Mouse (Mus musculus) v-Abl transformed pro-B cells (cell line): Measurements from ENCODE around the gene Hist1h2bc.

ENCODE experiments used
- in situ Hi-C, 2 experiments: fragments of 400-800 bp; cut with MboI; formaldehyde crosslinking; loops; one replicate each; pipeline ENCODE4 v1.15.1; 2025; ENCODE audit not compliant: unreplicated experiment in 2 of 2

The Hist1h2bc gene

DNA sequence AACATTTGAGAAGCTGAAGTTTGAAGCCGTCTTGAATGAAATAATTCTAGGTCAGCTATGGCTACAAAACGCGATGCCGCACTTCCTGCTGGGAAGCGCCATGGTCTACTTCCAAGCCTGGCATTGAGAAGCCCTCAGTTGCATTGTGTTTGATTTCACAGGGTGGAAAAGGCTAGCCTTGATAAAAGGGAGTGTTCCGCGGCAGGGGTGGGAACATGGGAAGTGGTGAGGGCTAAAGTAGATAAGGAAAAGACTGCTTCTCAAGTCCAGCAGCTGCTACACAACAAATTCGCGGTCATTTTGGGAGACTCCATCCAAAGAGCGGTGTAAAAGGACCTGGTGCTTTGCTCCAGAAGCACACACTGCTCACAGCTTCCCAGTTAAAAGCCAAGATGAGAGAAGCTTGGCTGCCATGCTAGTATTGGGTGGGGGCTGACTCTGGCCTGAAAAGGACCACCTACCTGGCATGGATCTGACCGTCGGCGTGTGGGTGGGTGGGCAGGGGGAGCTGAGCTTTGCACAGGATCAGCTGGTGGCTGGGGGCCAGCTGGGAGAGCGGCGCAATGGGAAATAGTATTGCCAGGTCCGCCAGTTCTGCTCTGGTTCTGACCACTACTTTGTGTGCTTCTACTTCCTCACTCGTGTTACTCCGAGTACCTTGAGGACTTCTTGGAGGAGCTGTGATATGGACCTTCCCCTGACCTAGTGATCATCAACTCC is 44.6 kb downstream of the Hist1h2bc start:
- in situ Hi-C loops: no loop called here

DNA sequence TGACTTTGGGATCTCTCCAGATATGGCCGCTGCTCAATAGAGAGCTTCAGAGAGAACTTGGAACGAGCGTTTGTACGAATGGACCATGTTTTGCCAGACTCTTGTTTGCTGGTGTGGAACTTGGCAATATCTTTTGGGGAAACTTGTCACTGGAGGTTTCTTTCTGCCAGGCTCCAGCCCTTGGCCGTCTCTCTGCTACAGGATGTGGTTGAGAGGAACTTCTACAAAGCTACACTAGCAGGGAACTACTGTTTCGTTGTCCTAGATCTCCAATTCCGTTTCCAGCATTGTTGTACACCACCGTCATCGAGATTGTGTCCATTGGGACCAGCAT is 45.2 kb downstream of the Hist1h2bc start:
- in situ Hi-C loops: no loop called here

DNA sequence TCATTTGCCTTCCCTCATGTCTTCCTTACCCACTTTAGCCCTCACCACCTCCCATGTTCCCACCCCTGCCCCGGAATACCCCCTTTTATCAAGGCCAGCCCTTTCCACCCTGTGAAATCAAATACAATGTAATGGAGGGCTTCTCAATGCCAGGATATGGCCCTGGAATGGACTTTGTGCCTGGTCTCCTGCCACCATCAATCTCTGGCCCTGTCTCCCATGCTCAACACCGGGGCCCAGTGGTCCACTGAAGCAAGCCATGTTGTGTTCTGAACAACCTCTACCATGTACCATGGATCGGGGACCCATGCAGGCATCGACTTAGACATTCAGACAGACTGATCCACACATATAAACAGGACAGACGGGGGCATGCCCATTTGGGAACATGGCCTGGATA is 45.7 kb downstream of the Hist1h2bc start:
- in situ Hi-C loops: loop anchor here (5.0 to 10.0 kb wide), 3 partner anchors 32 to 105 kb away; partner anchors contain the start of genes Hist1h1e (in 1 of the 2), Hist1h1t (in 1 of the 2), Hist1h2ac (in 1 of the 2) and Hist1h2bc (in 1 of the 2)

DNA sequence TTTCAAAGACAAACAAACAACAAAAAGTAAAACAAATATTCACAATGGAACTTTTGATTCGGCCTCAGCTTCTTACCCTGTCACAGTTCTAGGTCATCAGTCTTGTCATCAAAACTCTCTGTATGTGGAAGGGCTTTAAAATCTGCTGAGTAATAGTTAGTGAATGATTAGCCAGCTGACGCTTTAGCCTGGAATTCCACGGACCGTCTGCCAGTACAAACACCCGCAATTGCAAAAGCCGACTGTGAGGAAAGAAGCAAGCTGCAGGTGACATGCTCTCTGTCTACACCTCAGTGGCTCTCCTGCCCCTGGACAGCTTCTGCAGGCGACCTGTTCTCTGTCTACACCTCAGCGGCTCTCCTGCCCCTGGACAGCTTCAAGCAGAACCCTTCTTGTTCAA is 46.5 kb downstream of the Hist1h2bc start:
- in situ Hi-C loops: loop anchor here (5.0 to 10.0 kb wide), 3 partner anchors 33 to 106 kb away; partner anchors contain the start of genes Hist1h1e (in 1 of the 2), Hist1h1t (in 1 of the 2), Hist1h2ac (in 1 of the 2) and Hist1h2bc (in 1 of the 2)

DNA sequence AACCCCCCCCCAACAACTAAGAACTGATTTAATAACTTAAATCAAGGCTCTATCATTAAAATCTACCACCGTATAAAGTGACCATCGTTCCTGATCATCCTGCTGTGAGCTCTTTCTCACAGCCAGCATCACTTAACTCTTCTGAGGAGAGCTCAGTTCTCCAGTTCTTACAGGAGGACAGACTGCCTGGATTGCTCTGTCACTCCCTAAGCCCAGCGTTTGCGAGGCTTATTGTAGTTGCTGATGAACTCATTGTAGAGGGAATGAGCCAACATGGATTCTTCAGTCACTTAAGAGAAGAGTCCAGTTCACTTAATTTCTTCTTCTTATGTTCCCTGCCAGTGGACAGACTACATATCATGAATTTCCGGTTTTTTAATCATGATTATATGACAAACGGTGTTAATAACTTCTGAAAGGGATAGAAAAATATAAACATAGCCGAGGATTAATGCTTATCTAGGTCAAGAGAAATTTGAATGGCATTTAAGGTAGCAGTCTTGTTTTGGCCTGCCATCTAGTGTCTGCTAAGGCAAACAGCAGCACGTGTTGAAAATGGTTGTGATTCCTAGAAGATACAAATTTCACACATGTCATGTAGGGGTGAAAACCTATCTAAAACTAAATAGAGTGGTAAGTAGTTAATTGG is 48.3 kb downstream of the Hist1h2bc start:
- in situ Hi-C loops: loop anchor here (5.0 to 10.0 kb wide), 3 partner anchors 35 to 107 kb away; partner anchors contain the start of genes Hist1h1e (in 1 of the 2), Hist1h1t (in 1 of the 2), Hist1h2ac (in 1 of the 2) and Hist1h2bc (in 1 of the 2)

DNA sequence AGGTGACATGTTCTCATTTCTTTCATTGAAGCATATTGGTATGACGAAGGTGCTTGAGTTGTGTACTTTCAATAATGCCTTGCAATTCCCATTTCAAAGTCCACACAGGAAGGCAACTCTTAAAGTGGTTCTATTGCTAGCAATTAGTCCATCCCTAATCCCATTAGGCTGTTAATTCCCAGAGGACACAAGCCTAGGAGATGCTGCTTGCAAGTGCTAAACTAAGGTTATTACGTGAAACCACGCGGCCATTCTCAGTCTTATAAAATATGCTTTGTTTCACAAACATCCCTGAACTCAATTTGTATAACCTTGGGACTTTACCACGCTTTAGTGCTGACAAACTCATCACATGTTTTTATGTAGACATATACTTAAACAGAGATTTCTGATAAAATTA is 53.1 kb downstream of the Hist1h2bc start:
- in situ Hi-C loops: loop anchor here (5.0 to 10.0 kb wide), 4 partner anchors 35 to 115 kb away; partner anchors contain the start of genes Hist1h1e (in 2 of the 2), Hist1h2be (in 2 of the 2), Hist1h2ac (in 1 of the 2) and Hist1h2bc (in 1 of the 2)

DNA sequence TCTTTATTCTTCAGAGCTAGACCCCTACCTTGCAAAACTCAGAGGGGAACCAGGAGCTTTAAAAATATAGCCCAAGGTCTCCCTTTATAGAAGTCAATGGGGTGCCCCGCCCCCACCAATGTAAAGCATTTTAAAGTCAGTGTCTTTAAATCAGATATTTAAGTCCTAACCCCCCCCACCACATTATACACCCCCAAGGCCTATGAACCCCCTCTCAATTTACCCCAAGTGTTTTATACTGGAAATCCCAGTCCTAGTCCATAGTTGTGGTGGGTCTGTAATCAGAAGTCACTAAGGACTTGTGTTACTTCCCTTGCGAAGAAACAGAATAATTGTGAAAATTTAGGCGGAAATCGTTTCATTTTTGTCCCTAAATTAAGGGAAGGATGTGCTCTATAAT is 54.0 kb downstream of the Hist1h2bc start:
- in situ Hi-C loops: loop anchor here (5.0 to 10.0 kb wide), 4 partner anchors 36 to 116 kb away; partner anchors contain the start of genes Hist1h1e (in 2 of the 2), Hist1h2be (in 2 of the 2), Hist1h2ac (in 1 of the 2) and Hist1h2bc (in 1 of the 2)

DNA sequence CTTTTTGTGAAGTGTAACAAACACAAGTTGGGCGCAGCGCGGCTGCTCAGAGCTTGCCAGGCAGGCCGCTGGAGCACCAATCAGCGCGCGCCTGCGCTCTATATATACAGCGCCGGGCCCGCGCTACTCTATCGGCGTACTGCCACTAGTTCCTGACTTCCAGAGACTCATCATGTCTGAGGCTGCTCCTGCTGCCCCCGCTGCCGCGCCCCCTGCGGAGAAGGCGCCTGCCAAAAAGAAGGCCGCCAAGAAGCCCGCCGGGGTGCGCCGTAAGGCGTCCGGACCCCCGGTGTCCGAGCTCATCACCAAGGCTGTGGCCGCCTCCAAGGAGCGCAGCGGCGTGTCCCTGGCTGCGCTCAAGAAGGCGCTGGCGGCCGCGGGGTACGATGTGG is 54.7 kb downstream of the Hist1h2bc start, which contains the start of gene Hist1h1c:
Hist1h1c (plus strand) TSS at position 132 of the 392 bp plus-strand sequence.
- in situ Hi-C loops: loop anchor here (5.0 to 10.0 kb wide), 4 partner anchors 36 to 116 kb away; partner anchors contain the start of genes Hist1h1e (in 2 of the 2), Hist1h2be (in 2 of the 2), Hist1h2ac (in 1 of the 2) and Hist1h2bc (in 1 of the 2)

DNA sequence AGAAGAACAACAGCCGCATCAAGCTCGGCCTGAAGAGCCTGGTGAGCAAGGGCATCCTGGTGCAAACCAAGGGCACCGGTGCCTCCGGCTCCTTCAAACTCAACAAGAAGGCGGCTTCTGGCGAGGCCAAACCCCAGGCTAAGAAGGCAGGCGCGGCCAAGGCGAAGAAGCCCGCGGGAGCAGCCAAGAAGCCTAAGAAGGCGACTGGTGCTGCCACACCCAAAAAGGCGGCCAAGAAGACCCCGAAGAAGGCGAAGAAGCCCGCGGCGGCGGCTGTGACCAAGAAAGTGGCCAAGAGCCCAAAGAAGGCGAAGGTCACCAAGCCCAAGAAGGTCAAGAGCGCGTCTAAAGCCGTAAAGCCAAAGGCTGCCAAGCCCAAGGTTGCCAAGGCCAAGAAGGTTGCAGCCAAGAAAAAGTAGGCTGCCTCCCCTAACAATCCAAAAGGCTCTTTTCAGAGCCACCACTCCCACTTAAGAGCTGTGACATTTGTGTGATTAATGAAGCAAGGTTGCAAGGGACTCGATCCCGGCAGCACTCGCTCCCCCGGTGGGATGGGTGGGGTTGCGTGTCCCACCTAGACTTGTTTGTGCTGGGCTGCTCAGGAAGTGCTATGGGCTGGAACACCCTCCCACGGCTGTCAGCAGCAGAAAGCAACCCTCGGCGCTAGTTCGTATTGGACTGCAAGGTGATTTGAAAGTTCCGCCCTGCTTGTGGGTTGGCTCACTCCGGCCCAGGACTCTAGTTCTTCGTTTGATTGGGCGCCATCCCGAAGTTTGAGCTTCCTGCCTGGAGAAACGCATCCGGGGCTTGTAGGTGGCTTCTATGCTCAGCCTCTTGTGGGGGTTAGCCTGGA is 55.3 kb downstream of the Hist1h2bc start:
- in situ Hi-C loops: loop anchor here (5.0 to 10.0 kb wide), 4 partner anchors 37 to 117 kb away; partner anchors contain the start of genes Hist1h1e (in 2 of the 2), Hist1h2be (in 2 of the 2), Hist1h2ac (in 1 of the 2) and Hist1h2bc (in 1 of the 2)

DNA sequence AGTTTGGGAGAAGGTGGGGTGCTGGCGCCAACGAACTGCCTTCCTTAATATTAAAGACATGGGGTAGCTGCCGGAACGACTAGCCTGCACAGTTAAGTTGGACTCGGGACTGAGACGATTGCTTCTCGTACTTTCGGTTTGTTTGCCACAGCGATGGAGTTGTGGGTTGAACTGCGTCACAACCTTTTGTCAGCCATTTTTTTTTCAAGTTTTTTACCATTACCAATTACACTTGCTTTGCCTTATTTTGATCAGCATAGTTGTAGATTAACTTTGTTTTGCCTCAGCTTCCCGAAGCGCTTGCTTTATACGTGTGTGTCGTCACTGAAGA is 55.9 kb downstream of the Hist1h2bc start:
- in situ Hi-C loops: loop anchor here (5.0 to 10.0 kb wide), 7 partner anchors 38 to 1703 kb away; partner anchors contain the start of genes Hist1h1d (in 2 of the 2), Hist1h1e (in 2 of the 2), Hist1h2be (in 2 of the 2) and Hist1h4f (in 2 of the 2)

DNA sequence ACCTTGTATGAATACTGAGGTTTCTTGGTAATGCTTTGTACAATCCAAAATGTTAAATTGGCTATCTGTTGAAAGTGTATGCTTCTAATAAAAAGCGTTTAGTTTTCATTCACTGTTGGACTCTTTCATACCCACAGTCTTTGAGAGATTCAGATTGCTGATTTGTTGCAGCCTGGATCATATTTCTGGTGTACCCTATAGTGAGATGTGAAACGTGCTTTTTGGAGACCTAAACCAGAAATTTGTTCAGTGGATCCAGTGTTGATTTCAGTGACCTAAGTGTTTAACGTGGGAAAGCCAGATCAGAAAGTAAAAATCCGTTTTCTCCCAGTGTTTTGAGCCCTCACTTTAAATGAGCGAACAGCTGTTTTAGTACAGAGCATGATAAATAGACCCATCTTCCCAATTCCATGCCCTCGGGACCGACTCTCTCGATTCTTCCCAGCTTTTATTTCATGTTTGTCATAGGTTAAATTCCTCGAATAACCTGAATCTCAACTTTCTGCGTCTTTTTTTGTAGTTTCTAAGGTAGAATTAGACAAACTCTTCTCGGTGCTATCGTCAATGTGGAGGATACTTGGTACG is 56.3 kb downstream of the Hist1h2bc start:
- in situ Hi-C loops: loop anchor here (5.0 to 10.0 kb wide), 3 partner anchors 186 to 1703 kb away; partner anchors contain the start of genes Hist1h1d (in 2 of the 2), Hist1h4f (in 2 of the 2), Hist1h2ah (in 1 of the 2) and Hist1h2bk (in 1 of the 2)

DNA sequence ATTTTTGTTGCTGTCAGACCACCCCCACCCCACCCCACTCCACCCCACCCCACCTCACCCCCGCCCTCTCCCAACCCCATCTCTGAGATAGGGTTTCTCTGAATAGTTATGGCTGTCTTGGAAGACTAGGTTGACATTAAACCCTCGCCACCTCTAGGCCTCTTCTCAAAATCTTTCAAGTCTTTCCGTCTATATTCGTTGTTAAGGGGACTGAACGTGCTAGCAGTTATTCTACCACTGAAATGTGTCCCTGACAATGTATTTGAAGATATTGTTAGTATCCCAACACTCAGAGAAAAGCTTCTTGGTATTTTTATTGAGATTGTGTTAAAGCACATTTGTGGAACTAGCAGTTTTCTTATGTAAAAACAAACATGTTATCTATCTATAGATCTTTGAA is 56.9 kb downstream of the Hist1h2bc start:
- in situ Hi-C loops: loop anchor here (5.0 to 10.0 kb wide), 3 partner anchors 186 to 1704 kb away; partner anchors contain the start of genes Hist1h1d (in 2 of the 2), Hist1h4f (in 2 of the 2), Hist1h2ah (in 1 of the 2) and Hist1h2bk (in 1 of the 2)

DNA sequence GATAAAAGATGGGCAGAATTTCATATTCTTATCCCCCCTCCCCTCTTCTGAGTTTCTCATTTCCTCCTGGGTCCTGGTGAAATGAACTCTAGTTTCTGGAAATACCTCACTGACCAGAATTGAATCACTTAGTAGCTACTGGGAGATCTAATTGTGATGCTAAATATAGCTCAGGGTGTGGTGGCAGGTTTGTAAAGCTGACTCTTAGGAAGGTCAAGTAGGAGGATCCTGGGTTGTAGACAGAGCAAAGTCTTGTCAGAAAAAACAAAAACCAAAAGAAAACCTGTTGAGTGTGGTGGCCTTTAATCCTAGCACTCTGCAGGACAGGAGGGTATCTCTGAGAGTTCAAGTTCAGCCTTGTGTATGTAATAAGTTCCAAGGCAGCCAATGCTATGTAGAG is 58.0 kb downstream of the Hist1h2bc start:
- in situ Hi-C loops: loop anchor here (5.0 to 10.0 kb wide), 3 partner anchors 187 to 1705 kb away; partner anchors contain the start of genes Hist1h1d (in 2 of the 2), Hist1h4f (in 2 of the 2), Hist1h2ah (in 1 of the 2) and Hist1h2bk (in 1 of the 2)
